Mouse (Mus musculus) megakaryocyte, adult 5-6 weeks (primary cell): ENCODE measurements at regions not wholly inside any gene's neighbourhood (a gene's known extent, or its start where the extent isn't known, plus 50 kb on each side); places are given as distances from the start of the nearest gene placed in this dataset.
"Not testable (repeated sequence)": the region's sequence is repeated elsewhere in the genome, so short reads cannot be mapped to it uniquely, and the experiment has no call there.

Experiments
- ATAC-seq: 2 replicates; pipeline ENCODE4 v1.8.0; 2016; ENCODE audit warnings: mild to moderate bottlenecking, inconsistent platforms; ENCODE audit not compliant: poor library complexity, severe bottlenecking

DNA sequence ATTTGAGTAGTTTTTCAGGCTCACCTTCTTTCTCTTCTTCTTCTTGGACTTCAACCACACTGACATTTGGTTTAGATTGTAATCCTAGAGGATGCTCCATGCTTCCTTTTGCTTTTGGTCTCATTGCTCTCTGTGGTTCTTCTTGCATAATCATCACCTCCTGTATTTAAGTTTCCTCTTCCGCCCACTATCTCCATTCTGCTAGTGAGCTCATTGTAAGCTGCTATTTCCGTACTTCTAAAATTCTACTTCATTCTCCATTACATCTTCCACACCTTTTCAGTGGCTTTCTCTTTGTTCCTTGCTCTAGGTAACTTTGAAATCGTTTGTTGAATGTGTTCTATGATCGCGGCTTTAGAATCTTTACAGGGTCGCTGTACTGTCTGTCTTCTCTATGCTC, 493.1 kb upstream of the Cdh5 start:
- ATAC-seq: no peak

DNA sequence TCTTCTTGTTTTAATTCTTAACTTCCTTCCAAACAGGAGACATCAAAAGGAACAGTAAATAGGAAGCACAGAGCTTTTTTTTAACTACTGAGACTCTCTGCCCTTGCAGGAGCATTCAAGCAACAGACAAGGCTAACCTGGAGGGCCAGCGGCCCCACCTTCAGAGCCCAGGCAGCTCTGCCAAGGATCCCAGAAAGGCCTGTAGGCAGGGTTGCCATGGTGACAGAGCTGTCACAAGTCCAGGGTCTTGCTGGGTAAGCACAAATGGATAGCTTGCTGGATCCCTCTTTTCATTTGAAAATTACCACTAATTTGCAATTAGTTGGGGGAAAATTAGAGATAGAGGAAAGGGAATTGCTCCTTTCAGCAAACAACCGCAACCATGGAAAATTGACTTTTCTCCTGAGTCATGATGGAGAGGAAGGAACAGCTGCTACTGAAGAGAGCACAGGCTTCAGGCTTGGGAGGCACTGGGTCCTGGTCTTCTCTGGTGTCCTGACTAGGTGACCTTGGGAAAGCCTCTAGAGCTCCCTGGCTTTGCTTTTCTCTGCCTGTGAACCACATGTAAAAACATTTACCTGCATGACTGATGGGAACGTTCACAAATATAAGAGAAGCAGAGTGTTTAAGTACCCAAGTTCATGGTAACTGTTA, 477.5 kb upstream of the Cdh5 start:
- no peak for ATAC-seq

GRCm38 (mm10) chr8:103625166-103625890, 476.1 kb upstream of the Cdh5 start:
- no peak for ATAC-seq

- no peak for ATAC-seq
Observed at GRCm38 (mm10) chr8:103626446-103626845, 475.0 kb upstream of the Cdh5 start.

DNA sequence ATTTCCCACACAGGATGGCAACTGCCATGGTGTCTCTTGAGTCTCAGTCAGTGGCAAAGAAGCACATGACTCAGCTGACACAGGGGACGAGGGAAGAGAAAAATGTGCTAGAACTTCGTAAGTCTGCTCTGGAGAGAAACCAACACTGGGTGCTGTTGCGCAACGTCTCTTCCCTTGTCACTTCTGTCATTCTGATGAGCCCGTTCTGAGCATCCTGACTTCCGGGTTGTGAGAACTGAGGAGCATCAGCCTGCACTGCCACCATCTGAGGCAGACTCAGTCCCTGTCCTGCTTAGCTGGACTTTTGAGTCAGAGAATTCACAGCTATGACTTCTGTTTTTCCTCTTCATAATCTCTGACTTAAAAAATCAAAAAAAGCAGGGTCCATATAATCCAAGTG, 468.9 kb upstream of the Cdh5 start:
- no peak for ATAC-seq

DNA sequence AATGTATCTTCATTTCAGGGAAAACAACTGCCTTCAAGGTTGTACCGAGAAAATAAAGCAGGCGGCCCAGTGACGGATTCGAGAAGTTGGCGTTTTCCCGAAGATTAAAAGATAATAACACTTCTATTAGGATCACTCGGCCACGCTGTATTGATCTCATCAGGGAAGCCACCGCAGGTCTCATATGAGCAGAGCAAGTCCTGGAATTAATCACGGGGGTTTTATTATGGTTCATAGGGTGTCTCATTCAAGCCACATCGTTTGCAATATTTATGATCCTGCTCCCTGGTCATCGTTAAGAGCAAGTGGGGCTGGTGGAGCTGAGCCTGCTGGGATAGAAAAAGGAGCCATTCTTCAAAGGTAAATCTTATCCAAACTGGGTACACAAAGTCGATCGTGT, 466.5 kb upstream of the Cdh5 start:
- ATAC-seq: no peak

- no peak for ATAC-seq
Observed at GRCm38 (mm10) chr8:103643621-103644020, 457.8 kb upstream of the Cdh5 start.

- no peak for ATAC-seq
Observed at GRCm38 (mm10) chr8:103644106-103644505, 457.3 kb upstream of the Cdh5 start.

- ATAC-seq: no peak
Observed at GRCm38 (mm10) chr8:103644845-103645244, 456.6 kb upstream of the Cdh5 start.

DNA sequence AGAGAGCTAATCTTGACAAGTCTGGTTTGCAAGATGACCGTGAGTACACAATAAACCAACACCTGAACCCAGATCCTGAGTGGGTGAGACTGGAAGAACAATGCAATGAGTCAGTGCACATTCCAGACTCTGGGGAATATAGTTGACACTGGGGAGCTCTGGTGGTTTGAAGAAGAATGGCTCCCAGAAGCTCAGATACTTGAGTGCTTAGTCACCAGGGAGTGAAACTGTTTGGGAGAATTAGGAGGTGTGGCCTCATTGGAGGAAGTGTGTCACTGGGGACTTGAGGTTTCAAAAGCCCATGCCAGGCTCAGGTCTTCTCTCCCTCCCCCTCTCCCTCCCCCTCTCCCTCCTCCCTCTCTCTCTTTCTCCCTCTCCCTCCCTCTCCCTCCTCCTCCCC, 436.6 kb upstream of the Cdh5 start:
- ATAC-seq: no peak

DNA sequence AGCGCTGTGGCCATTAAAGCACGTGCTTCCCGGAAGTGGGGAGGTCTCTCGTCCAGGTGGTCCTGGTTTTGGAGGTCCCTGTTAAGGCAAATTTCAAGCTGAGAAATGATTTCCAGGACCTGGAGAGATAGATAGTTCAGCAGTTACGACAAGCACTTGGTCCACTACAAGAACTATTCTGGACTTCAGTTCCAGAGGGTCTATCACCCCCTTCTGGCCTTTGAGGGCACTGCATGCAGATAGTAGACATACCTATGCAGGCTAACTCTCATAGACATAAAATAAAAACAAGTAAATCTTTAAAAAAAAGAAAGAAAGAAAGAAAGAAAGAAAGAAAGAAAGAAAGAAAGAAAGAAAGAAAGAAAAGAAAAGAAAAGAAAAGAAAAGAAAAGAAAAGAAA, 415.2 kb upstream of the Cdh5 start:
- not testable (repeated sequence) for ATAC-seq

- ATAC-seq: no peak
Observed at GRCm38 (mm10) chr8:103690438-103690837, 411.0 kb upstream of the Cdh5 start.

DNA sequence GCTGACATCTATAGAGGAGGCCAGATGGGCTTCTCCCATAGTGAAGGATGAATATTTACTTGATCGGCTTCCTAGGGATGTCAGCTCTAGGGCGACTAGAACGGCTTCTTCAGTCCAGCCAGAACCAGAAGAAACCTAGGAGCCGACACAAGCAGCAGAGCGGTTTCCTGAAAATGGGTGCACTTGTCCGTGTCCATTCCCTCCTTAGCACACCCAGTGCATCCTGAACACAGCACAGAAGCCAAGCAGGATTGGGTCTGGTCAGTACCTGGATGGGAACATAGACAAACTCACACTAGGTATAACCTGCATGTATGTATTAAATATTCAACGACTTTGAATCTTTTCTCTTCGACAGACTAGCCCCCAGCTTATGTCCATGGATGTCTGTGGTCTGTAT, 407.9 kb upstream of the Cdh5 start:
- ATAC-seq: no peak

DNA sequence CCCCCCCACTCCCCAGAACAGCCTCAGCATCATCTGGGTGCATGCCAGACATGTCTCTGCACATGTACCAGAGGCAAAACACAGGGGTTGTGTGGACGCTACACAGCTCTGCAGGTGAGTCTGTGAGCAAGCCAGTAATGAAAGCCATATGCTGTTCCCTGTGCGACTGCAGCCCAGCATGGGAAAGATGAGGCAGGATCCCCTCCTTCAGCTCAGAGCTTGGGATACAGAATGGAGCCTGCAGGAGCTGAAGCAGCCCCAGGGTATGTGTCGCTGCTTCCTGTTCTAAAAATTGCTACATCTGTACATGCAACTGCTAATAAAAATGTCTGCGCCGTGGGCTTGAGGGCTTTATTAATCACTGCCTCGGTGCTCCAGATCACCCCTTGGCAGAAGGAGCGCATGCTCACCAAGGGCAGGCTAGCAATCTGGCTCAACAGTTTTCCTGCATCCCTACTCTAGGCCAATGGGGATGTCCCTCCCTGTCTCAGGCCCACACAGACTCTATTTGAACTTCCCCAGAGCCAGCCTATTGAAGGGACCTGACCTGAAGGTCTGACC, 407.0 kb upstream of the Cdh5 start:
- ATAC-seq: no peak

DNA sequence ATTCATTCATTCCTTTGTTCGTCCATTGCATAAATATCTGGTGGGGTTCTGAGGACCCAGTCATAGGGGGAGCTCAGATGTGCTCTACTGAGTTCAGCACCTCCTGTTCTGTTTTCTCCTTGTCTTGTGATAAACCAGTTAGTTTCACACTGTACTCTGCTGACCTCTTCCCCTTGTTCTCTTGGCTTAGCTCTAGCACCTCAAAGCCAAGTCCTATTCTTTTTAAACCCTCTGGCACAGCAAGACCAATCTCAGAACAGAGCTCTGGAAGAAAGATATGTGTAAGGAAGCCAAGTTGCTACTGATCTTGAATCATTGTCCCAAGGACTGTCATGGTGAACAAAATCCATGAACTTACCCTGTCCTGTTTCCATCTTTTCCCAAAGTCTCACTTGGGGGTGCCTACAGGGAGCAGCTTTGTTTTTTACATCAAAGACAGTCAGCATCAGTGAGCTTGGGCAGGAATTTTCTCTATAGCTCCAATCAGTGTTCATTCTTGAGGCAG, 402.4 kb upstream of the Cdh5 start:
- ATAC-seq: no peak

DNA sequence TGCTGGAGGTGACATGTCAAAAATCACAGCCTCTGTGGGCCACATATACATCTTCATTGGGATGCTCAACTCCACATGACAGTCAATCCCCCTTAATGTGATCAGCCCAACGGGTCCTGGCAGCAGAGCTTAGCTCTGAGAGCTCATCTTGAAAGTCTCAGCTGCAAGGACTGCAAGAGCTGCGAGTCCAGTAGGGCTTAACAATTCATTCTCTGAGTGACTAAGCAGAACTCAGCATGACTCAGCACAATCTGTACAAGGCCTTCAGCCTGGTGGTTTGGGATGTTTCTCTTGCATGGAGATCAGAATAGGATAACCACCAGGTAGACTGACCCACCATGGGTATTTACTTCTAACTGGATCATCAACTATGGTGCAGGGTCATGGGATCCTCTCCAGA, 399.2 kb upstream of the Cdh5 start:
- ATAC-seq: no peak

DNA sequence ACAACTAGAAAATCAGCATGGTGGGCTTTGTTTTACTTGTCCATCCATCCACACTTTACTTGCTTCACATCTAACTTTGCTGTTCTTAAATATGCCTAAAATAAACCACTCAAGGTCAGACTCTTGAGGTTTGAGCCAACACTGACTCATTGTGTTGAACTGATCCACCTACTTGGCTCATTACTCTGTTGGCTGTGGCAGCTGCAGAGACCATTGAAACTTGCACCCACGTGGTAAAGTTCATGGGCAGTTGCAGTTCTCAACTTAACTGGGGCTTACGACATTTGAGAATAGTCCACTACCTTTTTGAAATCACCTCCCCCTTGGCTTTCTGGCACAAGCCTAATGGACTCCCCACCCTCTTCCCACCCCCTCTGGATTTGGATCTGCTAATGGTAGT, 395.3 kb upstream of the Cdh5 start:
- ATAC-seq: no peak

GRCm38 (mm10) chr8:103710871-103711270, 390.6 kb upstream of the Cdh5 start:
- ATAC-seq: not testable (repeated sequence)

- ATAC-seq: no peak
Observed at GRCm38 (mm10) chr8:103717723-103718122, 383.7 kb upstream of the Cdh5 start.

- ATAC-seq: no peak
Observed at GRCm38 (mm10) chr8:103733466-103733865, 368.0 kb upstream of the Cdh5 start.

DNA sequence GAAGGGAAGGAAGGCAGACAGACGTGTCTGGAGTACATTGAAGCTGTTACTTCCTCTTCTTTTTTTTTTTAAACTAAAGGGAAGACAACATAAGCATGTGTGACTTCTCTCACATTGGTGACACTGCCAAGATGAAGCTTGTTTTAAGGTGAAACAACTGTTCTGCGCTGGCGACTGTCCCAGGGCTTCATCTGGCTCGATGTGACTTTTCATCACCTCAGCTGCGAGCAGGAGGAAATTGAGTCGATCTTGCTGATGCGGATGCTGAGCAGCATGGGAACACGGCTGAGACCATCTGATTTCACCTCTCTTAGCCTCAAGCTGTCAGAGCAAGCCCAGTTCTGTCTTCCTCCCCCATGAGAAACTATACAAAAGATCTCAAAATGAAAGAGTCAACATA, 363.1 kb upstream of the Cdh5 start:
- no peak for ATAC-seq

DNA sequence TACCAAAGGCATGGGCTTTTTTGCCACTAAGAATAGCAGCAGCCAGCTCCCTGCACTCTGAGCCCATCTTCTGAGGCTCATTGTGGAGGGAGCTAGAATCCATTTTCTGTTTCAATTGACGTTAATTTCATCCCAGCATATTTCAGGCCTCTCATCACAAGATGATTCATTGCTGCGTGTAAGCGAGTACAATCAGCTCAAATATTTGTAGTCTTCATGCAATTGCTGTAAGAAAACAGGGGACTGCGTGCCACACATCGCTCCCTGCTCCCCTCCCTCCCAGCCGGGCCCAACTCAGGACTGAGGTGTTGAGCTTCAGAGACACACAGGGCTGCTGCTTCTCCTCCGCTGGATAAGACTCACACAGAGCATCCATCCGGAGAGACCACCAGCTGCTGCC, 360.0 kb upstream of the Cdh5 start:
- ATAC-seq: no peak
